Comparison of ENCODE assay signal across 24 mouse cellular contexts in genomic region chr12:63919501-63919900, GRCm38 (mm10).
A peak's percentile ranks its signal among the peaks of the same experiment; 100 is the strongest.
DNase-seq lines count a peak whose midpoint lies in the region; ATAC-seq and TF ChIP-seq lines count a peak whose summit lies in the region.
"Had no signal": no experiment of that assay in that cellular context is flagged by ENCODE, and none has a peak within 500 bp of the region (broad histone marks: within the 10 kb centered on the region; RNA-seq: fewer than 3 reads in every experiment).

No protein-coding gene starts in this region.

- H3K27me3 ChIP-seq in hindbrain, embryonic 16.5 days (replicated peaks; ENCODE audit: control insufficient read depth, insufficient read depth, low read length): no peaks in the 10 kb centered on the region
- no peaks in the 10 kb centered on the region for H3K27me3 ChIP-seq in hindbrain, embryonic 14.5 days (ENCODE audit: control insufficient read depth, insufficient read depth, low read length)
- H3K27me3 ChIP-seq in neural tube, embryonic 13.5 days: no peaks in the 10 kb centered on the region
- no peaks in the 10 kb centered on the region for H3K27me3 ChIP-seq in neural tube, embryonic 15.5 days (replicated peaks)
- H3K27me3 ChIP-seq: CH12.LX; forebrain, embryonic 13.5 days; hindbrain, embryonic 13.5 days; intestine, embryonic 15.5 days; Patski had no signal

- no peak overlapping the region for H3K9ac ChIP-seq in hindbrain, embryonic 16.5 days (ENCODE audit: low read depth, low read length)
- H3K9ac ChIP-seq in hindbrain, embryonic 14.5 days: no peak overlapping the region
- no peak overlapping the region for H3K9ac ChIP-seq in neural tube, embryonic 13.5 days
- no peak overlapping the region for H3K9ac ChIP-seq in neural tube, embryonic 15.5 days (replicated peaks)
- H3K9ac ChIP-seq: forebrain, embryonic 13.5 days; hindbrain, embryonic 13.5 days; intestine, embryonic 15.5 days had no signal

- no peak for TF ChIP-seq CTCF in gastrocnemius, adult 2 months (IDR thresholded peaks at IDR 0.05)

- no peaks in the 10 kb centered on the region for H3K4me1 ChIP-seq in hindbrain, embryonic 16.5 days (ENCODE audit: control insufficient read depth, insufficient read depth, low read depth, low read length)
- H3K4me1 ChIP-seq in hindbrain, embryonic 14.5 days (replicated peaks; ENCODE audit: control insufficient read depth, insufficient read depth, low read length): no peaks in the 10 kb centered on the region
- no peaks in the 10 kb centered on the region for H3K4me1 ChIP-seq in neural tube, embryonic 13.5 days (replicated peaks)
- H3K4me1 ChIP-seq in neural tube, embryonic 15.5 days: 0 out of 2 replicates have a peak, but pooled peaks cover 3% of the 10 kb centered on the region
- H3K4me1 ChIP-seq: forebrain, embryonic 10.5 days; forebrain, embryonic 13.5 days; heart, embryonic 10.5 days; hindbrain, embryonic 13.5 days; intestine, embryonic 15.5 days had no signal

- peak; percentile 42; the same call in 1 of the 2 replicates for ATAC-seq in hindbrain, embryonic 16.5 days
- ATAC-seq in hindbrain, embryonic 14.5 days (ENCODE audit: low FRiP score): no peak
- ATAC-seq in neural tube, embryonic 13.5 days (ENCODE audit: low read depth): peak; percentile 56; the same call in 1 of the 2 replicates
- ATAC-seq in neural tube, embryonic 15.5 days (ENCODE audit: low FRiP score): peak; percentile 50; the same call in 1 of the 2 replicates
- ATAC-seq: forebrain, embryonic 13.5 days; intestine, embryonic 15.5 days; Patski had no signal

- H3K9me3 ChIP-seq in hindbrain, embryonic 16.5 days (ENCODE audit: control insufficient read depth, low read length): no peaks in the 10 kb centered on the region
- no peaks in the 10 kb centered on the region for H3K9me3 ChIP-seq in hindbrain, embryonic 14.5 days (ENCODE audit: control insufficient read depth, low read length)
- H3K9me3 ChIP-seq in neural tube, embryonic 13.5 days: no peaks in the 10 kb centered on the region
- no peaks in the 10 kb centered on the region for H3K9me3 ChIP-seq in neural tube, embryonic 15.5 days (replicated peaks)
- H3K9me3 ChIP-seq: forebrain, embryonic 10.5 days; forebrain, embryonic 13.5 days; G1E; heart, embryonic 10.5 days; hindbrain, embryonic 13.5 days; intestine, embryonic 15.5 days had no signal

- no peak overlapping the region for H3K4me2 ChIP-seq in hindbrain, embryonic 16.5 days (ENCODE audit: low read length)
- H3K4me2 ChIP-seq in hindbrain, embryonic 14.5 days (replicated peaks): no peak overlapping the region
- no peak overlapping the region for H3K4me2 ChIP-seq in neural tube, embryonic 13.5 days
- H3K4me2 ChIP-seq in neural tube, embryonic 15.5 days: no peak overlapping the region
- H3K4me2 ChIP-seq: forebrain, embryonic 13.5 days; hindbrain, embryonic 13.5 days; intestine, embryonic 15.5 days had no signal

- intact Hi-C loops in gastrocnemius, adult 2 months (cut with DNase I): no loop called here

- no peak overlapping the region for H3K4me3 ChIP-seq in hindbrain, embryonic 16.5 days (ENCODE audit: low read length)
- no peak overlapping the region for H3K4me3 ChIP-seq in hindbrain, embryonic 14.5 days (replicated peaks; ENCODE audit: low read length)
- H3K4me3 ChIP-seq in neural tube, embryonic 13.5 days: no peak overlapping the region
- H3K4me3 ChIP-seq in neural tube, embryonic 15.5 days (replicated peaks): no peak overlapping the region
- no peak overlapping the region for H3K4me3 ChIP-seq in gastrocnemius, adult 2 months
- H3K4me3 ChIP-seq: forebrain, embryonic 10.5 days; forebrain, embryonic 13.5 days; heart, adult 2 months; heart, embryonic 10.5 days; hindbrain, embryonic 13.5 days; intestine, embryonic 15.5 days had no signal

- H3K27ac ChIP-seq in hindbrain, embryonic 16.5 days (ENCODE audit: low read depth, low read length): no peak overlapping the region
- no peak overlapping the region for H3K27ac ChIP-seq in hindbrain, embryonic 14.5 days
- H3K27ac ChIP-seq in neural tube, embryonic 13.5 days (replicated peaks): no peak overlapping the region
- no peak overlapping the region for H3K27ac ChIP-seq in neural tube, embryonic 15.5 days (replicated peaks)
- H3K27ac ChIP-seq in gastrocnemius, adult 2 months: no peak overlapping the region
- H3K27ac ChIP-seq: forebrain, embryonic 10.5 days; forebrain, embryonic 13.5 days; heart, adult 2 months; heart, embryonic 10.5 days; hindbrain, embryonic 13.5 days; intestine, embryonic 15.5 days had no signal

- DNase-seq in hindbrain, embryonic 14.5 days (ENCODE audit: low spot score): no peak
- no peak for DNase-seq in neural tube, embryonic 10.5 days (ENCODE audit: extremely low spot score, low spot score)
- no peak for DNase-seq in ovary, adult 18-20 months (ENCODE audit: low spot score)
- DNase-seq in gastrocnemius, adult 2 months: no peak
- DNase-seq: adrenal gland, postnatal 10 days; adrenal gland, postnatal 36 days; B cell, adult 2 months; cerebellum, adult 11-12 months; cerebellum, adult 9-10 months; cerebellum, postnatal 14 days; gastrocnemius, postnatal 10 days; gastrocnemius, postnatal 36 days; heart, adult 2 months had no signal

- H3K36me3 ChIP-seq in hindbrain, embryonic 16.5 days (ENCODE audit: control insufficient read depth, insufficient read depth, low read length): no peaks in the 10 kb centered on the region
- no peaks in the 10 kb centered on the region for H3K36me3 ChIP-seq in hindbrain, embryonic 14.5 days (replicated peaks; ENCODE audit: control insufficient read depth, insufficient read depth)
- H3K36me3 ChIP-seq in neural tube, embryonic 13.5 days: no peaks in the 10 kb centered on the region
- H3K36me3 ChIP-seq in neural tube, embryonic 15.5 days: no peaks in the 10 kb centered on the region
- H3K36me3 ChIP-seq: forebrain, embryonic 10.5 days; G1E; heart, embryonic 10.5 days; hindbrain, embryonic 13.5 days; intestine, embryonic 15.5 days had no signal

- WGBS in hindbrain, embryonic 16.5 days: 57% methylated on average over 1 of the region's 1 CpGs
- 70% methylated on average over 1 of the region's 1 CpGs for WGBS in hindbrain, embryonic 14.5 days
- 48% methylated on average over 1 of the region's 1 CpGs for WGBS in neural tube, embryonic 13.5 days
- WGBS in neural tube, embryonic 15.5 days: 29% methylated on average over 1 of the region's 1 CpGs
